Mouse (Mus musculus) spleen, postnatal 4 days (tissue): ENCODE data around the gene Plekhh3.
"Not testable (repeated sequence)": the region's sequence is repeated elsewhere in the genome, so short reads cannot be mapped to it uniquely, and the experiment has no call there.

Experiments
- DNase-seq, 2 experiments: peaks; one replicate each; pipeline ENCODE4 v3.0.0; 2022; ENCODE audit warnings: low spot score in 2 of 2

Gene Plekhh3

DNA sequence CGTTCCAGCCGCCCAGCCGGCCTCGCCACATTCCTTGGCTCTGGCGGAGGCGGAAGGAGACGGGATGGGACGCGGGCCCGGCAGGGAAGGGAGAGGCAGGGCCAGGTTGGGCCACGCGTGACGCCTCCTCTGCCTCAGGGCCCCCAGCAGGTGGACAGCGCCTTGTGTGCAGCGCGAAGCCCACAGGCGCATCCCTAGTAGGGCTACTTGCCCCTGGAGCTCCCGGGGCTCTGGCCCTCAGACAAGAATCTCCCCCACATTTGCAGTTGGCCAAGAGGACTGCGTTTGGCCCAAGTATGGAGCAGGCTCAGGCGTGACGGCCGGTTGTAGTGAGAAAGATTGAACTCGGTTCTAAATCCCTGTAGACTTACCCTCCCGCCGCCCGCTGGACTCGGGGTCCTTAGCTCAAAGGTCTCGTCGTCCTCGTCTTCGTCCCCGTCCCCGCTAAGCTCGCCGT lies 769 bp downstream of the Plekhh3 start, which contains the start of gene Cntnap1:
Gene Cntnap1 (plus strand): TSS at position 170 of the 457 bp plus-strand sequence.
- DNase-seq, result peak in 1 of 2 experiments; percentile 71

GRCm38 (mm10) chr11:101169301-101170107 lies 1.6 kb downstream of the Plekhh3 start:
- DNase-seq, result peak in 1 of 2 experiments; percentile 59

DNA sequence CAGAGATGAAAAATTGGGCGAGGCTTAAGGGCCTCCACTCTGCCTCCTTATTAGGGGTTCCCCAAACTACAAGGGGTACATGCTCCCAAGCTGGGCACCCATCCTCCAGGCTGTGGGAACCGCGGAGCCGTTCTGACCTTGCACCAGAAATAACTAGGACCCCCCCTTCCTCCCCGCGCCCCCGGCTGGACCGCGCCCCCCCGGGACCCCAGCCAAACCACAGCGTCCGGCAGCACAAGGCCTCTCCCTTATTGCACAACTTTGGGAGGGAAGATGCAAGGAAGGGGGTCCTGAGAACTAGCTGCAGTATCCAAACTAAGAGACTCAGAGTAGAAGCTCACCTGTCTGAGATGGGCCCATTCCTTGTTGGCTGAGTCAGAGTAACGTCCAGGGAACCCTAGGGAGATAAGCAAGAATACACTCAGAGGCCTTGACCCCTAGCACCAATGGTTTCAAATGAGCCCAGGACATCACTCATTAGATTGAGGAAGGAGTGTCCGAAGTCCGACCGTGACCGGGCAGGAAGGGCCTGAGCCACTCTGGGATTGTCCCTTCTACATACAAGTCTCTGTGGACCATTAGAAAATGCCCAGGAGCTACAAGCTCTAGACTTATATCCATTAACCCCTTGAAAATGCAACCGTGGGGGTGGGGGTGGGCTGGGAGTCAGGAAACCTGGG lies 2.7 kb downstream of the Plekhh3 start:
- peak in 1 of 2 experiments; percentile 63 for DNase-seq

DNA sequence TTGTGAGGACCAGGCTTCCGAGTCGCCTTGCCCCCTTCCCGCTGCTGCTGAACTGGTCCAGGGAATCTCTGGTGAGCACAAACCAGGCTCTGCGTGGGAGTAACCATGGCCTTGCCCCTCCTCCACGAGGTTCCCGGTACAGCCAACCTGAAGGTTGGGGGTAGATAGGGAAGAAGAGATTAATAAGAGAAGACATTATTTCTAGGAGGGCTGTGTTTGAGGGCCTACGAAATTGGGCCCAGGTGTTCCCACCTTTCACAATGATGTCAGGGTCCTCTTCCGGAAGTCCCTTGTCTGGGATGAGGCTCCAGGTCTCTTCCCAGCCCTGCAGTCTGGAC lies 3.2 kb downstream of the Plekhh3 start:
- DNase-seq, result no peak

- peak in 1 of 2 experiments; percentile 58 for DNase-seq
Observed at GRCm38 (mm10) chr11:101167211-101167962, 3.8 kb downstream of the Plekhh3 start.

- no peak for DNase-seq
Observed at GRCm38 (mm10) chr11:101166357-101166756, 4.8 kb downstream of the Plekhh3 start.

DNA sequence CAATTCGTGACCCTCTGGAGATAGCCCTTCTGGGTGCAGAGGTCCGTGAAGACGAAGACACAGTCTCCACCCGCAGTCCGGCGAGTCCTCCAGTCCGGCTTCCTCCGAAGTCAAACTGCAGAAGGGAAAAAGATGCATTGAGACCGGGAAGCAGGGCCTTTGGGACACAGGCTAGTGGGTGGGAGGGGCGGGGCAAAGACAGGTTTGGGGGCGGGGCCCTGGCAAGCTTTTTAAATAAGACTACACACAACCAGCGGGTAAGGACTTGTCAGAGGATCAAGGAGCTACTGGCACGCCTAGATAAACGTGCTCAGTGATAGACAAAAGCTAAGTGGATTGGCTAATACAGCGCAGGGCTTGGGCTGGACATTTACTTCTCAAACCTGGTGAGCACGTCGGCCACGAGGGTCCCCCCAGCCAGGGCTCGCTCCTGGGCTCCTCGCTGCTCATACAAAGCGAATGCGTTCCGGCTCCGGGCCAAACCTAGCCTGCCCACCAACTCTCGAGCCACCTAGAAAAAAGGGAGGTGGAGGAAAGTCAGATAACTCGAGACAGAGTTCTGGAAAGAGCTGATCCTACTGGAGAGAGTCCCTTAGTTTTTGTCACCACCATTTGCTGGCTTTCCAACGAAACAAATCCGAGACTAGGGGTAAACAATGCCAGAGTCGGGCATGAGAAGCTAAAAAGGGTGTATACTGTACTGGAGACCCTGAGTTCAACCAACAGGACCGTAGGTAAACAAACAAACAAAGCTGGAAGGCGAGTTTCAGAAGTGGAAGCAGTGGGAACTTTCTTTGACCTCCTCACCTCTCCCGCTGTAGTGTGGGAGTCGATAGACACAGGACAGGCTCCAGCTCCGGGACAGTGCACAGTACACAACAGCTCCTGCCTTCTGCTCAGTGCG lies 6.2 kb downstream of the Plekhh3 start:
- no peak for DNase-seq

DNA sequence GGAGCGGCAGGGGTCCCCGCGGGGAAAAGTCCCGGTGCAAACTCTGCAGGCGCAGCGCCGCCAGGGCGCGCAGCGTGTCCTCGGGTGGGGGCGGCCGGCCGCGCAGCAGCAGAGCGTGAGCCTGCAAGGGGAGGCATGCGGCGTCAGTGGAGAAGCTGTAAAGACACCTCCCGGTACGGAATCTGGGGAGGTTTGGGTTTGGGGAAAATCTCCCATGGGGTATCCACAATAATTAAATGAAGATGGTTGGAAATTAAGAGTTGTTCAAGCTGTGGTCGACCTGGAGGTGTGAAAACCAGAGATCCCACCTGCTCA lies 6.8 kb downstream of the Plekhh3 start:
- no peak for DNase-seq

DNA sequence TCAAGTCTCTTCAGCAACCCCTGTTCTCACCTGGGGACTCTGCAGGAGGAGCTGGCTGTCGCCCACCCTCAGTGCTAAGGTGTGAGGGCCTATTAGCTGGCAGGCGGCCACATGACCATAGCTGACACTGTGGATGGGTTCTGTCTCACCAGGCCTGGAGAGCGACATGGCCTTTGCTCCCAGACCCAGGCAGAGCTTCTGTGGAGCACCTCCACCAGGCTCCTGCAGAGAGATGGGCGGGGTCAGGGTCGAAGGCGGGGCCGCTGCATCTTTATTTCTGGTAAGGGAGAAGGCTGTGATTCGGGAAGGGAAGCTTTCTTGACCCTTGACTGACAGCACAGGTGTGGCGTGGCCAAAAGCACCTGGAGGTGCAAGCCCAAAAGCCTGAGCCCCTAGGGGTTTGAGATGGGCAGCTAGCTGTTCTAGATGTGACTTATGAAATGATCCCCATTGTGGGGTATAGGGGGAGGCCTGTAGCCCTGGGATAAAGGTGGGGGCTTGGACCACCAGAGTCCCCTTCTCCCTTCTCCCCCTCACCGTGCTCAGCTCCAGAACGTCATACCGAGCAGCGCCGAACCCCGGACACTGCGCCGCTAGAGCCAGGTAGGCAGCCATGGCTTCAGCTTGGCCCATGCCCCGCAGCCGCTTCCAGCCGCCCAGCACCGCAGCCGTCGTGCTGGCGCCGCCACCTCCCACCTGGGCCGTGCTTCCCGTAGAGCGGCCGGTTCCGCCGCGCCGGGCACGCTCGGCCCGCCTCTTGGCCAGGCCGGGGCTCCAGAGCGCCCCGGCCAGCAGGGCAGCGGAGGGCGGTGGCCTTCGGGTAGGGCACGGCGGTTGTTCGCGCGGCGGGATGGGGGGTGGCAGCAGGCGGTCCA lies 7.4 kb downstream of the Plekhh3 start:
- DNase-seq, result no peak

DNA sequence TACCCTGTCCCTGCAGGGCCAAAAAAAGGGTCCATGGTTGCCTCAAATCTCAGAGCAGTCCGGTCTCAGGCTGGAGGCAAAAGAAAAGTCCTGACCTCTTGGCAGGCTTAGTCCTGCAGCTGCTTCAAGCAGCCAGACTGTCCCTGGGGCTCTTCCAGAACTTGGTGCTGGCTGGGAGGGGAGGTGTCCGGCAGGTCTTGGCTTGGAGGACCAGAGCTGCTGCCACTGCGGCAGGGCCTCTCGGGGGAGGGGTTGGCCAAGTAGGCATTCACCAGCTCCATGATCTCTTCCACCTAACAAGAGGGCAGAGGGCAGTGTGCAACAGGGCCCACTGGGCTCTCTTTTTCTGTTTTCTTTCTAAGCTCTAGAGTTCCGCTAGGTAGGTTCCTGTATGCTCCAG lies 8.4 kb downstream of the Plekhh3 start:
- DNase-seq, result peak in 1 of 2 experiments; percentile 63

DNA sequence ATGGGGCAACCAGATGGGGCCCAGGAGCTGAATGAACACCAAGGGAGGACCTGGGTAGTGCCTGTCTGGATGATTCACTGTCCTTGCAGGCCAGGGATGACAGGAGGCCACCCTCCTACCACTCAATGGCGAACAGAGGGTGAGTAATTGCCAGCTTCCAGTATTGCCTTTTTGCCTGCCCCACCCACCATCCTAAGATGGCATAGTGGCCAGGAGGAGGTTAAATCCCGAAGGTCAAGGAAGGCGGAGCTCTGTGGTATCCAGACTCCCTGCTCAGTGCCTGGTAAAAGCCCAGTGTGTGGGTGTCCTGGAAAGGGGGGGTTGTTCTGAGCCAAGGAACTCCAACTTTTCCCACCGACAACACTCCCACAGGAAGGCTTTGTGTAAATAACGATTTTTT lies 8.8 kb downstream of the Plekhh3 start:
- DNase-seq, result no peak

GRCm38 (mm10) chr11:101161551-101161950 lies 9.6 kb downstream of the Plekhh3 start:
- no peak for DNase-seq

- not testable (repeated sequence) for DNase-seq
Observed at GRCm38 (mm10) chr11:101160981-101161505, 10.1 kb downstream of the Plekhh3 start.

GRCm38 (mm10) chr11:101160151-101160550 lies 11.0 kb downstream of the Plekhh3 start:
- not testable (repeated sequence) for DNase-seq

GRCm38 (mm10) chr11:101155728-101156371 lies 15.3 kb downstream of the Plekhh3 start, which contains the start of gene Tubg2:
Gene Tubg2 (plus strand): TSS chr11:101155907.
- peak; percentile 52 to 72 for DNase-seq

GRCm38 (mm10) chr11:101155151-101155550 lies 16.0 kb downstream of the Plekhh3 start:
- no peak for DNase-seq

DNA sequence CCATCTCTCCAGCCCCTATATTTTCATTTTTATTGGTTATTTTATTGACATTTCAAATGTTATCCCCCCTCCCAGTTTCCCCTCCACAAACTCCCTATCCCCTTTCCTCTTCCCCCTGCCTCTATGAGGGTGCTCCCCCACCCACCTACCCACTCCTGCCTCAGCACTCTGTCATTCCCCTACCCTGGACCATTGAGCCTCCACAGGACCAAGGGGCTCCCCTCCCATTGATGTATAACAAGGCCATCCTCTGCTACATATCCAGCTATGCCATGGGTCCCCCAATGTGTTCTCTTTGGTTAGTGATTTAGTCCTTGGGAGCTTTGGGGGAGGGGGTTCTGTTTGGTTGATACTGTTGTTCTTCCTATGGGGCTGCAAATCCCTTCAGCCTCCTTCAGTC lies 16.5 kb downstream of the Plekhh3 start:
- no peak for DNase-seq

- DNase-seq, result no peak
Observed at GRCm38 (mm10) chr11:101152825-101153224, 18.3 kb downstream of the Plekhh3 start.

GRCm38 (mm10) chr11:101151063-101151462 lies 20.1 kb downstream of the Plekhh3 start:
- no peak for DNase-seq
